In genomic region chr5:121190836-121191583, GRCm38 (mm10) we compare ENCODE assay signal across 8 mouse cellular contexts. TPM values are rescaled to one million over a fixed set of nuclear protein-coding genes. Genes with fewer than 3 reads are reported as not detected.
A peak's percentile ranks its signal among the peaks of the same experiment; 100 is the strongest.
DNase-seq lines count a peak whose midpoint lies in the region; ATAC-seq and TF ChIP-seq lines count a peak whose summit lies in the region.

TSS of gene Ptpn11 (minus strand) at chr5:121191397.

- peak within 1 kb of the TSS; percentile 96 for H3K4me3 ChIP-seq in hindbrain, embryonic 13.5 days
- H3K4me3 ChIP-seq in left cerebral cortex, adult 2 months, result peak within 1 kb of the TSS; percentile 85

- H3K4me1 ChIP-seq in hindbrain, embryonic 13.5 days (replicated peaks), result peaks cover 49% of the 10 kb centered on the region

- WGBS in hindbrain, embryonic 13.5 days, result under 1% methylated on average over 77 of the region's 98 CpGs

- peaks cover 5% of the 10 kb centered on the region; the same call in 1 of the 2 replicates for H3K27me3 ChIP-seq in hindbrain, embryonic 13.5 days

- H3K27ac ChIP-seq in hindbrain, embryonic 13.5 days, result peak within 1 kb of the TSS; percentile 84
- H3K27ac ChIP-seq in left cerebral cortex, adult 2 months, result peak within 1 kb of the TSS; percentile 88

- peak within 1 kb of the TSS; percentile 92 for H3K4me2 ChIP-seq in hindbrain, embryonic 13.5 days

- peak within 1 kb of the TSS; percentile 97 for H3K9ac ChIP-seq in hindbrain, embryonic 13.5 days

- intact Hi-C loops in left cerebral cortex, adult 2 months (cut with DNase I), result no loop called here

- ATAC-seq in hindbrain, embryonic 13.5 days (ENCODE audit: low FRiP score), result peak; percentile 95
- ATAC-seq in megakaryocyte, adult 5-6 weeks (ENCODE audit: poor library complexity, severe bottlenecking), result peak; percentile 91

- DNase-seq in R1 (ENCODE audit: low read depth, low spot score), result peak; percentile 84
- DNase-seq in cerebellum, postnatal 14 days, result peak; percentile 92 to 95
- DNase-seq in frontal cortex, postnatal 25 days (ENCODE audit: low spot score in 2 of 2), result peak; percentile 54 to 69
- DNase-seq in left cerebral cortex, adult 2 months (ENCODE audit: extremely low spot score in 1 of 2, low spot score in 2 of 2), result peak; percentile 85 to 87
- DNase-seq in right cerebral cortex, adult 18-20 months, result peak; percentile 85
- peak; percentile 79 for DNase-seq in urinary bladder, adult 2 months (ENCODE audit: low spot score)

- no peaks in the 10 kb centered on the region for H3K9me3 ChIP-seq in hindbrain, embryonic 13.5 days

- no peaks in the 10 kb centered on the region for H3K36me3 ChIP-seq in hindbrain, embryonic 13.5 days

- no peak; the same call in 1 of the 2 replicates for TF ChIP-seq CTCF in left cerebral cortex, adult 2 months (IDR thresholded peaks at IDR 0.05)

RNA-seq across cellular contexts. Expression of gene Ptpn11, which starts in this region (rescaled TPM):
- 23.1 and 23.6 TPM in 2 replicates for polyA plus RNA-seq in hindbrain, embryonic 13.5 days (2015; fragmentation: Nextera tagmentation; extraction: Ambion mirVana)
- total RNA-seq in left cerebral cortex, adult 2 months (2021), result 10 to 100 TPM; 95.4 to 96.8 TPM
- 20.1 and 20.2 TPM in 2 replicates for total RNA-seq in megakaryocyte, adult 5-6 weeks (2015)
- 37.8 and 40.9 TPM in 2 replicates for total RNA-seq in megakaryocyte, adult 5-6 weeks (2017)
- 40.0 and 56.5 TPM in 2 replicates for polyA plus RNA-seq in urinary bladder, adult 2 months (2012; rRNA removed)

Comparison
In these comparisons a context has a peak if more than half of its experiments do, and no peak if none do; other contexts are left out.
1. Peak in every context shown above with its lines: DNase-seq, ATAC-seq, H3K4me3 ChIP-seq and H3K27ac ChIP-seq.